Mouse (Mus musculus): Measurements from ENCODE around the gene Kiss1r. TPM values are rescaled to one million over a fixed set of nuclear protein-coding genes. Genes with fewer than 3 reads are reported as not detected.
A peak's percentile ranks its signal among the peaks of the same experiment; 100 is the strongest.

Gene Kiss1r
- total RNA-seq, 2 experiments from 2014 or later: 5.6 to 7.1 TPM

DNA sequence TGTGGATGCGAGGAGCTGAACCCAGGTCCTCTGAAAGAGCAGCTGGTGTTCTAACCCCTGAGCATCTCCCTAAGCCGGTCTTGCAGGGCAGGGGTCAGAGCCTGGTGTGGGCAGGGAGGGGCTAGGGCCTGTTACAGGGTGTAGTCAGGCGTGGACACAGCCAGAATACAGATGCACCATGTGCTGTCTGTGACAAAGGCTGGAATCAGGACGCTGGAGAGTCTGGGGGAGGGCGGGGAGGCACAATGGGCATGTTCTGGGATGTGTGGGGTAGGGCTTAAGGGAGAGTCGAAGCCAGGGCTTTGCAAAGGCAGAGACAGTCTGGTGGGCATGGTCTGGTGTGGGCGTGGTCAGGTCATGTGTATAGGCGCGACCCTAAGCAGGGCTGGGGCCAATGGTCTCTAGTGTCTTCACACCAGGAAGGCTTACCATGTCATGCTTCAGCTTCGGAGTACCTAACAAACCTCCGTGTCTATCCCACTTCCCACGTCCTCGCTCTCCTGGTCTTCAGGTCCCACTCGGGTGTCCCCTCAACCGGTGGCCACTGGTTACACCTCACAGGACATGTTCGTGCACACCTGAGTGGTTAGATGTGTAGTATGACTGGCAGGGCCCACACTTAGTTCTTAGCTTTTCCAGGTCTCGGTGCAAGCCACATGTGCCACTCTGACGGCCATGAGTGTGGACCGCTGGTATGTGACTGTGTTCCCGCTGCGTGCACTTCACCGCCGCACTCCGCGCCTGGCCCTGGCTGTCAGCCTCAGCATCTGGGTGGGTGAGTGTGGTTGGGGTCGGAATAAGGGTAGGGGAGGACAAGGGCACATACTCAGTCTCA lies 3.5 kb downstream of the Kiss1r start:
- H3K27ac ChIP-seq: no peak overlapping the region
- no peak for TF ChIP-seq CTCF (conservative IDR thresholded peaks at IDR 0.05)
- peak overlapping the region; percentile 42; the same call in 1 of the 2 replicates for H3K4me3 ChIP-seq
- no peak for DNase-seq (ENCODE audit: low spot score in 2 of 2)

DNA sequence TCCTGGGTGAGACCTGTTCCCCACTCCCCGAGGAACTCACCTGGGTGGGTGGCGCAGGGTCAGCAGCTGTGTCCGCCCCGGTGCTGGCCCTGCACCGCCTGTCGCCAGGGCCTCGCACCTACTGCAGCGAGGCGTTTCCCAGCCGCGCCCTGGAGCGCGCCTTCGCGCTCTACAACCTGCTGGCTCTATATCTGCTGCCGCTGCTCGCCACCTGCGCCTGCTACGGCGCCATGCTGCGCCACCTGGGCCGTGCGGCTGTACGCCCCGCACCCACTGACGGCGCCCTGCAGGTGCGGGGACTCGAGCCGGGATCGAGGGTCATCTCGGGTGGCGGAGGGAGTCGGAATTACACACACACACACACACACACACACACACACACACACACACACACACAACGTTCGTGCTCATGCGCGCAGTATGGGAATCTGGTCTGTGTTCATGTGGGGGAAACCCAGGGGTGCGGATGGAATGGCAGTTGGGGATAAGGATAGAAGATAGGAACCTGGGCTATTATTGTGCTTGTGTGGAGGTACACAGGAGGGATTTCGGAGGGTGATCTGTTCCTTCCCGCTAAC lies 4.3 kb downstream of the Kiss1r start, which contains the start of gene R3hdm4:
TSS of gene R3hdm4 (minus strand) at position 251 of the 578 bp plus-strand sequence.
- H3K27ac ChIP-seq: no peak within 1 kb of the TSS
- DNase-seq (ENCODE audit: low spot score in 2 of 2): no peak
- peak within 1 kb of the TSS; percentile 42 for H3K4me3 ChIP-seq
- TF ChIP-seq CTCF (conservative IDR thresholded peaks at IDR 0.05): no peak

DNA sequence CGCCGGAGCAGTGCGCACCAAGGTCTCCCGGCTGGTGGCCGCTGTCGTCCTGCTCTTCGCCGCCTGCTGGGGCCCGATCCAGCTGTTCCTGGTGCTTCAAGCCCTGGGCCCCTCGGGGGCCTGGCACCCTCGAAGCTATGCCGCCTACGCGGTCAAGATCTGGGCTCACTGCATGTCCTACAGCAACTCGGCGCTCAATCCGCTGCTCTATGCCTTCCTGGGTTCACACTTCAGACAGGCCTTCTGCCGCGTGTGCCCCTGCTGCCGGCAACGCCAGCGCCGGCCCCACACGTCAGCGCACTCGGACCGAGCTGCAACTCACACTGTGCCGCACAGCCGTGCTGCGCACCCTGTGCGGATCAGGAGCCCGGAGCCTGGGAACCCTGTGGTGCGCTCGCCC lies 4.8 kb downstream of the Kiss1r start:
- Histone ChIP-seq H3K4me3 (peak overlapping the region; percentile 32), H3K27ac (no peak overlapping the region)
- no peak for TF ChIP-seq CTCF (conservative IDR thresholded peaks at IDR 0.05)
- no peak for DNase-seq (ENCODE audit: low spot score in 2 of 2)

DNA sequence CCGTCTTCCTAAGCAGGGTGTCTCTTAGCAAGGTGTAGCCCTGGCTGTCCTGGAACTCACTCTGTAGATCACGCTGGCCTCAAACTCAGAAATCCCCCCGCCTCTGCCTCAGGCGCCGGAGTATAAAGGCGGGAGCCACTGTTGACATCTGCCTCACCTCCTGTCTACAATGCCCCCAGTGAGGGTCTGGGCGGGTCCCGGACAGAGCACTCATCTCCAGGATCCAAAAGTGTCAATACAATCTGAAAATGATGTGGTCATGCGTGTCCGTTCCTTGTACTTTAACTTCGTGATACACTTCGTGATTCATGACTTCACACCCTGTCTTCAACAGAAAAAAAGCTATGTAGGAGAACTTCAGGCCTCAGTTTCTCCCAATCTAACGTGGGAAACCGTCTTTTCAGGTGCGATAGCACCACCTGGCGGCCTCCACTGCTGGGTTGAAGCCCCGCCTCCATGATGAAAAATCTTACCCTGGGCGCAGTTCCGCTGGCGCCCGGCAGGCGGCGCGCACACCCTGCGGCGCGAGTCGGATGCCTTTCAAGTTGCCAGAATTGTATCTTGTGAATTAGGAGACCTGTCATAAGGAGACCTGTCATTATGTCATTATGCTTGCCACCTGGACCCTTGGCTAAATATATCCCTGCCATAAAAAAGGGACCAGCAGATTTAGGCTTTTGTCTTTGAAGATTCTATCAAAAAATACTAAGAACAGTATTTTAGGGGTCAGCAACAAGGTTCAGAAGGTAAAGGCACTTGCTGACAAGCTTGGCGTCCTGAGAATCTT lies 8.4 kb downstream of the Kiss1r start:
- TF ChIP-seq CTCF (conservative IDR thresholded peaks at IDR 0.05): peak; percentile 100
- peak; percentile 92 to 98 for DNase-seq (ENCODE audit: low spot score in 2 of 2)
- Histone ChIP-seq H3K27ac (peak overlapping the region; percentile 96; the same call in 1 of the 2 replicates), H3K4me3 (no peak overlapping the region)

DNA sequence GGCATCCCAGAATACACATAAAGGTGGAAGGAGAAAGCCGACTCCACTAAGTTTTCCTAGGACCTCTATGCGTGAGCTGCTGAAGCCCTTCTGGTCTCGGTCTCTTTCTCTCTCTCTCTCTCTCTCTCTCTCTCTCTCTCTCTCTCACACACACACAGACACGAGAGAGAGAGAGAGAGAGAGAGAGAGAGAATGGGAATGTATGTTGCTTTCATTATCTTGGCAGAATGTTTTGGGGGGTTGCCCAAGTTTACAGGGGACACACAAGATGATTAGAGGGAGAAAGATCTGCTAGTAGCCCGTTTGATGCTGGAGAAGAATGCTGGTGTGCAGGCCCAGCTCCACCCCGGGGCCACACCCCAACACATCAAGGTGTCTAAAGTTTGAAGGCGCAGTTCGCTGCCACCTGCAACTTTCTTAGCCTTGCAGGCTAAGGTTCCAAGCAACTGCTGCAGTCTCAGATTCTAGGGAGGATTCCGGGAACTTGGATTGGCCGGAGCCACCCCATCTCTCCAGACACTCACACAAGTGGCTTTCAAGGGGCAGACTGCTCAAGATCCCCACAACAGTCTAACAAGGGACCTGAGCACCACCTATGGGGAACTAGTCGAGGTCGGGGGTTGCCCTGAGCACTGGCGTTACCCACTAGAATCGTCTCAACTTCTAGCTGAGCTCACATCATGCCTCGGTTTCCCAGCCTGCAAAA lies 9.2 kb downstream of the Kiss1r start:
- TF ChIP-seq CTCF (conservative IDR thresholded peaks at IDR 0.05): no peak
- DNase-seq (ENCODE audit: low spot score in 2 of 2): no peak
- Histone ChIP-seq H3K4me3 (peak overlapping the region; percentile 90), H3K27ac (peak overlapping the region; percentile 96)

DNA sequence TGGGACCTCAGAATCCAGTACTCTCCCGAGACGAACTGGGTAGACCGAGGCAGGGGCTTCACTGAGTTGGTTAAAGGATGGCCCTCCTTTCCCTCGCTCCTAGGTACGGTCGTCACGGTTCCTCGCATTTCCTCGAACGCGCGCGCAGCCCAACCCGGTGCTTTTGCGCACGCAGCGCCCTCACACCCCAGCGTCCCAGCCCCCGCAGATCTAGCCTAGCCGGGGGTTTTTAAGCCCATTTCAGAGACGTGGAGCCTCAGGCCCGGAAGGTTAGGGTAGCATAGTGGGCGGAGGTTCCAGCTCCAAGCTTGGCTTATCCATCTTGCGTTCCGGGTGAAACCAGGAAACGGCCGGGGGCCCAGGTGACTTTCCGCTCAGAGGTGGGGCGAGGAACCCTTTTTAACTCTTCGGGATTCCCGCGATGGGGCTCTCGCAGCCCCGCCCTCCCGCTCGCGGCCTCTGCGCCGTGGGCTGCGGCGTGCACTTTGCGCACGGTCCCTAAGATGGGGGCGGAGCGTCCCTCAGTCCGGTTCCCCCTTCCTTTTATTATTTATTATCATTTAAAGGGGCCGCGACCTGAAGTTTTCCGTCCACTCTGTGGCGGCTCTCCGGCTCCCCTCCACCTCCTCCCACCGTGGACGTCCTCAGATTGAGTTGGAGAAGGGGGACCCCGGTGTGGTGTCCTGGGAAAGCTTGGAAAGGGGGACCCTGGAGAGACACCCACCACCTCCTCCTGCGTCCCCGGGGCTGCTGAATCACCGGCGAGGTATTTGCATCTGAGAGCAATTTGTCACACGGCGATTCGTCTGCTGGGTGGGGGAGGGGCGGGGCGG lies 9.9 kb downstream of the Kiss1r start, which contains the start of gene Arid3a:
TSS of gene Arid3a (plus strand) at position 553 of the 833 bp plus-strand sequence.
- H3K4me3 ChIP-seq: peak within 1 kb of the TSS; percentile 90

DNA sequence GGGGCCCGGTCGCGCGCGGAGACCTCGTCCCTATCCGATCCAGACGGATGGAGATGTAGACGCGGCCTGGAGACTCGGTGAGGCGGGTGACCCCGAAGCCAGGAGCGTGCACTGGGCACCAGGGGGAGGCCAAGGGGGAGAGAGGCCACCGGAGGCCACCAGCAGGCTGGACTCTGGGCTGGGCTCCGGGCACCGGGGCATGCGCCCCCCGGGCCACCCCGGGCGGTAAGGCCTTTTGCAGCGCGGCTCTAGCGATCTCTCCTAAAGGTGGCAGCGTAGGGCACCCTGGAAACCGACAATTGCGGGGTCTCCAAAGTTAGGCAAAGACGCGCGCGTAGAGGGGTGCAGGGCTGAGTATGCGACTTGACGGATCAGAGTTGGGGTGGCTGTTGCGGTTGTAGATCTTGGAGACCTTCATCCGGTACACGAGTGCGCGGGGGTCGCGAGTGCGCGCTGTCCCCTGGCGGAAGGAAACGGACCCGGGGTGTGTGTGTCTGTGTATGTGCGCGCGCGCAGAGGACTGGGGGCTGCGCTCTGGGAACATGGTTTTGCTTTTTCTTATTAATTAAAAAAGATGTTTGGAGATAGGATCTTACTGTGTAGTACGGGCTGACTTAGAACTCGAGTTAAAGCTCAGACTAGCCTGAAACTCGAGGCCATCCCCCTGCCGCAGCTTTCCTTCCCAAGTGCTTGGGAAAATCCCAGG lies 10.7 kb downstream of the Kiss1r start:
- peak overlapping the region; percentile 96 for H3K27ac ChIP-seq
- peak in 1 of 2 experiments; percentile 53 for DNase-seq (ENCODE audit: low spot score in 2 of 2)
- peak overlapping the region; percentile 90 for H3K4me3 ChIP-seq
- peak; percentile 52 for TF ChIP-seq CTCF (conservative IDR thresholded peaks at IDR 0.05)

More for the DNA sequence above, 9.9 kb downstream of the Kiss1r start, which contains the start of gene Arid3a:
- DNase-seq (ENCODE audit: low spot score in 2 of 2): peak; percentile 79 to 87
- H3K27ac ChIP-seq: peak within 1 kb of the TSS; percentile 96
- TF ChIP-seq CTCF (conservative IDR thresholded peaks at IDR 0.05): no peak

DNA sequence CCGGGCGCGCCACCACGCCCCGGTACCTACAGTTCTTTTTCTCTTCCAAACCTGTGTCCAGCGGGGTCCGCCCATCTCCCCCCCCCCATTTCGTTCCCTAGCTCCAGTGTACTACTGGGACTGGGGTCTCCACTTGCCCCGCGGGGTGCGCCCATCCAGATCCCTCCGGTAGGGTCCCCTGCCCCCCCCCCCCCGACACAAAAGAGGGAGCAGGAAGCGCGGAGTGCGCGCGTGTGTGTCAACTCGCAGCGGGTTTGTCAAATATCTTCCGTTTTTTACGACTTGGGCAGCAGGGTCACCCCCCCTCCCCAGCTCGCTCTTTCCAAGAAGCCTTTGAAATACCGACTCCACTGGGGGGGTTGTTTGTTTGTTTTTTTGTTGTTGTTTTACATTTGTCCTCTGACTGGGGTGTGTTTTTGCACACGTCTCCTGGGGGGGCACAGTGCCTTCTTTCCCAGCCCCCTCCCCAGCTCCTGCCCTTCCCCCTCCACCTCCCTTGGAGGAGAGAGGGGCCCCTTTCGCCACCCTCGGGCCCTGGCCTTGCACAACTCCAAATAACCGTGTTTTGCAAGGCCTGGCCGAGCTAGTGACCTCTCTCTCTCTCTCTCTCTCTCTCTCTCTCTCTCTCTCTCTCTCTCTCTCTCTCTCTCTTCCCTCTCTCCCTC lies 11.4 kb downstream of the Kiss1r start:
- DNase-seq (ENCODE audit: low spot score in 2 of 2): no peak
- peak overlapping the region; percentile 90 for H3K4me3 ChIP-seq
- no peak for TF ChIP-seq CTCF (conservative IDR thresholded peaks at IDR 0.05)
- H3K27ac ChIP-seq: peak overlapping the region; percentile 96

DNA sequence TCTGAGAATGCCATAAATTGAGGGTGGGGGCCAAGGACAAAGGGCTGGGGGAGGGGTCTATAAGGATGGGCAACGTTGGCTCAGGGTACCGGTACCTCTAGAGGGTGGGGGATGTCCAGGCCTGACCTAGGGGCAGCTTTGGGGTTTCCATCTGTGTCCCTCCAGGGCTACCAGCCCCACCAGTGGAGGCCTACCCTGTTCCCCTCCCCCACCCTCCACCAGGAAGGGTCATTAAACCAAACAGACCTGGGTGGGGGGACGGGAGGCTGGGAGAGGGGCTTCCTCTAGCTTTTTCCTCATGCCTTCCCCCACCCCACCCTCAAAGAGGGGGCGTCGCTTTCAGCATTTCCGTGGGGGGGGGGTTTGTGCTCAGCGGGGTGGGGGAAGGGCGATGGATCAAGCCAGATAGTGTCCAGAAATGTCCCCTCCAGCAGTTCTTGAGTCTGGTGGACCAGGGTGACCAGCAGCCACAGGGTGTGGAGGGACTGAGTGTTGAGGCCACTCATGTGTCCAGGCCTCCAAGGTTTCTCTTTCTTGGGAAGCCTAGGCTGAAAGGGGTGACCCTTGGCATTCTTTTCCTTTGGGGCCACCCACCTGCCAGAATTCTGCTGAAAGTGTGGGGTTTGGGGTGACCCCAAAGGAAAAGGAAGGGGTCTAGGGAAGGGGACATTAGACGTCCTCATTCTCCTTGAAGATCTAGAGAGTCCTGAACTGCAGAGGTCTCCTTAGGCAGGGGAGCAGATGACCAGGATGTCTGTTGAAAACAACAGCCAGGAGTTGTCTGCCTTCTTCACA lies 12.3 kb downstream of the Kiss1r start:
- TF ChIP-seq CTCF (conservative IDR thresholded peaks at IDR 0.05): no peak
- Histone ChIP-seq H3K27ac (no peak overlapping the region), H3K4me3 (no peak overlapping the region)
- DNase-seq (ENCODE audit: low spot score in 2 of 2): no peak

All from layer of hippocampus, adult 2 months (tissue).